Mouse (Mus musculus): ENCODE results near the gene Nudcd3. TPM values are rescaled to one million over a fixed set of nuclear protein-coding genes. Genes with fewer than 3 reads are reported as not detected.

The Nudcd3 gene
- 100 to 1,000 TPM; 114 to 118 TPM for total RNA-seq (2021)
- long read RNA-seq, transcript Nudcd3-201 (6 exons, 3,927 nt), result major isoform, 54 of 86 reads
- long read RNA-seq, partial matches to known transcripts, result 20 of 86 reads
- long read RNA-seq, other reads (novel, unspliced or antisense), result 11 of 86 reads

DNA sequence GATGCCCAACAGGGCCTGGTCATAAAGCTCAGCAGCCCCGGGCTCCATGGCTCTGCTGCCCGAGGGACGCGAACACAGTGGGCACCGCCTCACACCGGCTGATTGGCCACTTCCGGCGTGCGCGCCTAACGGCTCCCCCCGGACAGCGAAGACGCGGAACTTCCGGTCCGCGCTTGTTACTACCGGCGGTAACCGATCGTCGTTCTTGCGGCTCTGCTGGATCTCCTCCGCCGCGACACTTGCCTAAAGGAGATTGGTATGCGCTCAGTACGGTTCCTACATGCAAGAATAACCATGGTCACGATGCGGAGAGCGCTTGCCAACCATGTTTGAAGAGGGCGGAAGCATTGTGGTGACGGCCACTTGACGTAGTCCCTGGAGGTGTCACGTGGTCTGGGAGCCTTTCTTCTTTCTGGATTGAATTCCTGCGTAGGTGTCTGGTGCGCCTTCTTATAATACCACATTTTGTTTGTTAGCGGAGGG is at the start of gene Nudcd3:
Nudcd3 (minus strand) TSS at position 329 of the 483 bp plus-strand sequence.
- peak; percentile 87 to 92 for DNase-seq (ENCODE audit: low spot score in 2 of 2)

DNA sequence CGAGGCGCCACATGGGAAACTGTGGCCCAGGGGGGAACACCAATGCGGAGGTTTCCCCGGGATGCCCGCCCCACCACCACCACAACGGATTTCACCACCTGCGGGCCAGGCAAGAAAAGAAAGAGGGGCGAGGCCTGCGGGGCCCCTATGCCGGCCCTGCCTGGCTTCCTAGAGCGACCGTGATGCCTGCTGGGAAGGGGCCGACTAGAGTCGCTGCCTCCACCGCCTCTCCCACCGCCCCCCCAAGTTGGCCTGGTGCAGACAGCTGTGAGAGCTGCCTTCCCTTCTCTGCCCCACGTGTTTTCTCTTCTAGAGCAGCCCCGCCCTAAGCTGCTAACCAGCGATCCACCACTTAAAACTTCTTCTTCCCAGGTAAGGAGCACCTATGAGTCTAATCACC is 44.5 kb upstream of the Nudcd3 start:
- no peak for DNase-seq (ENCODE audit: low spot score in 2 of 2)

DNA sequence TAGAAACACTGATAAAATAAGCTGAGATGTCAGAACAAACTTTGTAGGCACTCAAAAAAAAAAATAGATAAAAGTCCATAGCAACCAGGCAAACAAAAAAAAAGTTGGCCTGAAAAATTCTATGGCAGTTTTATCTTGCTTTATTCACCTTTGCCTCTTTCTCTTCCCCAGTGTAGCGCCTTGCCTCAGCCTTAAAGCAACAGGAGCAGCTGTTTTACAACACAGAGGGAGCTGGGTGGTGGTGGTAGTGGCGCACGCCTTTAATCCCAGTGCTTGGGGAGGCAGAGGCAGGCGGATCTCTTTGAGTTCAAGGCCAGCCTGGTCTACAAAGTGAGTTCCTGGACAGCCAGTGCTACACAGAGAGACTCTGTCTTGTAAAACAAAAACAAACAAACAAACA is 32.8 kb upstream of the Nudcd3 start:
- no peak for DNase-seq (ENCODE audit: low spot score in 2 of 2)

DNA sequence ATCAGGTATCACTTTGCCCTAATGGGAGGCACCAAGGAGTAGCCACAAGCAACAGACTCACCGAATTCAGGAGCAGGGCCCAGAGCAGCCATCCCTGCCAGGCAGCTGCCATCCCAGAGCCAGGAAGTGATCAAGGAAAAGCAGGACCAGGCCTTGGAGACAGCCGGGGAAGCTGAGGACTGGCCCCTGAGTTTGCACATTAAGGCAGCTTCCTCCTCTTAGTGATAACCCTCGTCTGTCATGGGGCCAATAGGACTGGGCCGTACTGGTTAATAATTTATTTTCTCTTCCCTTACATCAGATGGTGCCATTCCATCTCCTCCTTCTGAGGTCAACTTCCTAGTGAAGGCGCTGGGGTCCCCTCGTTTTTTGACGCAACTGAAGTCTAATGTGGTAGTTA is 29.8 kb upstream of the Nudcd3 start, which contains the start of gene Npc1l1:
Npc1l1 (minus strand) TSS at position 132 of the 400 bp plus-strand sequence.
- no peak for DNase-seq (ENCODE audit: low spot score in 2 of 2)

DNA sequence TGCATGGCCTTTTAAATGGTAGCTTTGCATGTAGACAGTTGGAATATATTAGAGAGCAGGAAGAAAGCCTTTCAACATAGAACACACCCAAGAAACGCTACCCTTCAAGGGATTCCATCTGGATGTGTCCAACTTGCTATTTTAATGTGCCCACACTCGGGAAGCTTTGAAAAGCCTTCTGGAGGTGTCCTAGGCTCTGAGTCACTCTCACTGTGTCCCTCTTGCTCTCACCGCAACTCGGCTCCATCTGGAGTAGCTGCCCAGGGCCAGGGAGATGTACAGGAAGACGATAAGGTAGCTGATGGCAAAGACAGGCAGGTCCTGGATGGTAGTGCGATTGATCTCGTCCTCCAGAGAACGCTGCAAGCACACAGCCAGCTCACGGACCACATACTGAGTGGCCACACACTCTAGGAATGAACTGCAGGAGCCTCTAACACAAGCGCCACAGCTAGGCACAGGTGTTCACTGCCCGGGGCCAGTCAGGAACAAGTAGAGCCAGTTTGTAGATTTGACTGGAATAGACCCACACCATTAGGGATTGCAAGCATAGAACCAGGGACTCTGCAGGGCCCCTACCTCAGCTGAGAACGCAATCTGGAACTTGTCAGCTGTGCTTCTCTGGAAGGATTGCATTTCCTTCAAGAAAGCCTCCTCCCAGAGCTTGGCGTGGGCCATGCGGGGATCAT is 24.5 kb upstream of the Nudcd3 start:
- no peak for DNase-seq (ENCODE audit: low spot score in 2 of 2)

DNA sequence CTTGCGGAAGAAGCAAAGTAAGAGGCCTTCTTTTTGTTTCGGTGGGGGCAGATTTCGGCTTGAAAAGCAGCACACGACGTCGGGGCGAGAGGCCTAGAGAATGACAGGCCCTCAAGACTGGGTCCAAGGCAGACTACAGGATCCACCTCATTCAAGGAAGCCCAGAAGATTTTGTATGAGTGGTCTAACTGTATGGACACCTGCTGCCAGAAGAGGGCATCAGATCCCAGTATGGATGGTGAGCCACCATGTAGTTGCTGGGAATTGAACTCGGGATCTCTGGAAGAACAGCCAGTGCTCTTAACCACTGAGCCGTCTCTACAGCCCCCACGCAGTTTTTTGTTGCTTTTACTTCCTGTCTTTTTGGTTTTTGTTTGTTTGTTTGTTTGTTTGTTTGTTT is 22.0 kb upstream of the Nudcd3 start:
- DNase-seq (ENCODE audit: low spot score in 2 of 2), result no peak

DNA sequence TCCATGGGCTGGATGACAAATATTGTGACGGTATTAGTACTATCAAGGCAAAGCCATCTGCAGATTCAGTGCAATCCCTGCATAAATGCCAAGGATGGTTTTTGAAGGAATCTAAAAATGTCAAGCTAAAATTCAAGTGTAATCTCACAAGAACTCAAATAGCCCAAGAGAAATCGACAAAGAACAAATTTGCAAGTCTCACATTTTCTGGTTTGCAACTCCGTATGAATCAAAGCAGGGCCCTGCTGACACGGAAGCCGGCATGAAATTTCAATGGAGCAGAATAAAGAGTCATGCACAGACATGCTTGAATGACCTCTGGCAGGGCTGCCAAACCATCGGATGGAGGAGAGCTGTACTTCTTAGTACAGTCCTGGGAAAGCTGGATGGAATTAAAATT is 19.8 kb upstream of the Nudcd3 start:
- no peak for DNase-seq (ENCODE audit: low spot score in 2 of 2)

DNA sequence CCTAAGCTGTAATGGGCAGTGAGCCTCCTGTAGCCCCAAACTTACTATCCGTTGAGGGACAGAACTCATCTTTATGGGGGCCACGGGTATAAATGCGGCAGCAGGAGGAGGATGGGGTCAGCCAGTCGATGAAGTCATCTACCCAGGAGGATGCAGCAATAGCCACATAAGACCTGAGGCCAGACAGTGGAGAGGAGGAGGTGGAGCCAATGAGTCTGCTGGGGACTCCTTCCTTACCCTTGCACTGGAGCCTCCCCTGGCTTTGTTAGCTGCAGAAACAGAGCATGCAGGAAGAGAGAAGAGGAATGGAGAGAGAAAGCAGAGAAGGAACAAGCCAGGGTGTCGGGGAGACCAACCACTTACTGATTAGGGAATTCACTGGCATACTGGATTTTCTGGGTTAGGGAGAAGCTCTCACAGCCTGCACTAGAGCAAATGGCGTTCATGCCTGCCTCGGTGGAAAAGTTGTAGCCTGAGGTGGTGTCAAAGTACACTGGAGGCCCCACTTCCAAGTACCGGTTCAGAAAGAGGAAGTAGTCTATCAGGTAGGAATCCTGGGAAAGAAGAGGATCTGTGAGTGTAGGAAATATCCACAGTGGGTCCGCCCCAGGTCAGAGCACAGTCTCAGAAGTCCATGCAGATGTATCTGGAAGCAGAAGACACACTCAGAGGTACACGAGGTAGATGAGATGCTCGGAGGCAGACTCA is 18.1 kb upstream of the Nudcd3 start:
- no peak for DNase-seq (ENCODE audit: low spot score in 2 of 2)

DNA sequence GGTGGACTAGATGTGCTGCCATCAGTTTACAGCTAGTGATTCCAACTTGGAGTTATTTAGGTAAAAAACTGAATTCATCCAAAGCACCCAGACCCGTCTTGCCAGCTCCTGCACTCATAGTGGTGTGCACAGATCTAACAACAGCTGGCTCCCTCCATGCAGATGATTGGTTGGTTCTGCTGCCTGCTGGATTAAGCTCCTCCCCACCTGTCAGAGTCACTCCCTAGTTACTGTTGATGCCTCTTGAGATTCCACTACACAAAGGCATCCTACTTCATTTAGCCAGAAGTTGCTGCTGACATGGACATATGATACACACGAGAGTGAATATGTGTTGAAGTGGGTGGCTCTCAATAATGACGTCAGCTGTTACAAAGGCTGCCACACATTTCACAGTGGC is 16.6 kb upstream of the Nudcd3 start:
- no peak for DNase-seq (ENCODE audit: low spot score in 2 of 2)

DNA sequence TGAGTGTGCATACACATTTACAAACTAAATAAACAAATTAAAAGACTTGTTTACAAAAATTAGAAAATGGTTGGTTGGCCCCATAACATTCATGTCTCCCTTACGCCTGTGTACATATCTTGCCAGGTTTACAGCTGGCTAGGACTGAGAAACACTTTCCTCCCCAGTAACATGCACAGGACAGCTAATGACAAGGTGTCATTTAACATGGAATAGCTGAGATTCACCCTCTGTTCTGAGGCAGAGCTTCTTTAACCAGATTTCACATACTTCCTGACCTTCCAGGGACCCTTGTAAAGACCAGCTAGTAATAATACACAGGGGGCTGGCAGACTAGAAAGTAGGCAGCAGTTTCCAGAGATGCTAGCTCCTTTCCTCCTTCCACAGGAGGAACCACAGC is 7.9 kb upstream of the Nudcd3 start:
- DNase-seq (ENCODE audit: low spot score in 2 of 2), result no peak

DNA sequence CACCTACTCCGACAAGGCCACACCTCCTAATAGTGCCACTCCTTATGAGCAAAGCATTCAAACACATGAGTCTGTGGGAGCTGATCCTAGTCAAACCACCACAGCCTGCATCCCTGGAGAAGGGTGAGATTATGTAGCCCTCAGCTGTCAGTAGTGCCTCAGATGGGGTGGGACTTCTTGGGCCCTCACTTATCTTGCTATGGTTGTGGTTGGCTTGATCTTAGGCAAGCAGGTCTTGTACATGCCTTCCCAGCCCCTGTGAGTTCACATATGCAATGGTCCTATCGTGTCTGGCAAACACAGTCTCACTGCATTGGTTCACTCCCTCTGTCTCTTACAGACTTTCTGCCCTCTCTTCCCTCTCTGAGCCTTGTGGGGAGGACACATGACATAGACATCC is 6.9 kb upstream of the Nudcd3 start:
- no peak for DNase-seq (ENCODE audit: low spot score in 2 of 2)

DNA sequence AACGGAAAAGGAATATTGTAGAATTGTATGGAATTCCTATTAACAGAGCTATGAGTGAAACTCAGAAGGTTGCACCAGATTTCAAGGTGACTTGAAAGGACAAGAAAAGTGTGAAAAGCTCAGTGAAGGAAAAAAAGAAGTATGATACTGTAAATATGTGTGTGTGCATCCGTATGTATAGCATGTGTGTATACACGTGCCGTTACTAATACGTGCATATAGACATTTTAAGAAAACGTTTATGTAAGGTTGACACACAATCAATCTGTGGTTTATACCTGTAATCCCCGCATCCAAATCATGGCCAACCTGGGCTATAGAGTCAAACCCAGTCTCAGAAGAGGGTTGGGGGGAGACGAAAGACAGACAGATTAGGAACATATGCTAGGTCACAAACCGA is 355 bp upstream of the Nudcd3 start:
- DNase-seq (ENCODE audit: low spot score in 2 of 2), result no peak

DNA sequence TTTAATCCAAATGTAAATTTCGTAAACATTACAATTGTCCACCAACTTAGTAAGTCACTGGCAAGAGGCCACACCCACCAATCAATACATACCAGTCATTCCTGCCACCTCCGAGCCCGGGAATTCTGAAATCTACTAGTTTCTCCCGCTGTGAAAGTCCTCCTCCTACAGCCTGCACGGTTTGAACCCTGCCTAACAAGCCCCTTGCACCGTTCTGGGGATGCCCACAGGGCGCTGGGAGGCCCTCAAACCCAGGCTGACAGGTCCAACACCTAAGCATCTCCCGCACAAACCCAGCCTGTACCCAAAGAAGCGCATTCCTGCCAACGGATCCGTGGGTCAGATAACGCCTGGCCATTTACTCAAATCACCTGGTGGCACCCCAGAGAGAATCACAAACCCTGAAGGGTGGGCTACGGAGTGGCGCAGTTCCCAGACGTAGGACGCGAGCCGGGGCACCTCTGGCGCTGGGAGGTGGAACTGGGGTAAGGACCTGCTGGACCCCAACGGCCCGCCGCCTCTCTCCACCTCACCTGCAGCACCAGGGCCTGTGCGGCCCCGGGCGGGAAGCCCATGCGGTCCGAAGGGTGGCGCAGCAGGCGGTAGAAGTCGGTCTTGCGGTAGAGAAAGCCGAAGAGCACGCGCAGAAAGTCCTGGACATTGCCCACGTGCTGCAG is 667 bp downstream of the Nudcd3 start, which contains the start of gene A730071L15Rik:
A730071L15Rik (plus strand) TSS at position 620 of the 677 bp plus-strand sequence.
- DNase-seq (ENCODE audit: low spot score in 2 of 2), result no peak

DNA sequence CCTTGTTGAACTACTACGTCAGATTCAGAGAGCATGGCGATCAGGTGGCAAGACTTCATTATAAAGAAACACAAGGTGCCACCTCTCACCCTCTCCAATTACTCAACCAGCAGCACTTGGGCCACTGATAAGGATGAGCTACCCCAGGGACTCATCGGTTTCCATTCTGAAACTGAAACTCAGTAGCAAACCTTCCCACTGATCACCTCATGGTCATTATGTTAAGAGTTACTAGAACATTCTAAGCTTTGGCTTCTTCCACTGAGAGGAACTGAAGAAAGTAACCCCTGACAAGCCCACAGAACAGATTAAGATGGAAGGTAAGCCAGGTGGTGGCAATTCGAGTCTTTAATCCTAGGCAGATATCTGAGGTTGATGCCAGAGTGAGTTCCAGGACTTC is 1.8 kb downstream of the Nudcd3 start:
- DNase-seq (ENCODE audit: low spot score in 2 of 2), result no peak

DNA sequence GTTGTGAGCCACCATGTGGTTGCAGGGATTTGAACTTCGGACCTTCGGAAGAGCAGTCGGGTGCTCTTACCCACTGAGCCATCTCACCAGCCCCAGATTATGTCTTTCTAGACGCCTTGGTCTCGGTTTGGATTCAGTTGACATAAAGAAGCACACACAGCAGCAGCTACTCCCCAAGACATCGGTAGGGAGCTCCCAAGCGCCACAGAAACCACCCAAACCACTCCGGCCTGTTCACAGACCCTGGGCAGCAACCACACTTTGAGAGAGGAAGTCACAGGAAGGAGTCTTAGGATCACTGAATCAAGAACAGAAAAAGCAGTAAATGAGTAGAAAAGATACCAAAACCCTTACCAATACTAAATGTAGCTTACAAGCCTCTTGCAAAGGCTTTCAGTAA is 3.4 kb downstream of the Nudcd3 start:
- no peak for DNase-seq (ENCODE audit: low spot score in 2 of 2)

DNA sequence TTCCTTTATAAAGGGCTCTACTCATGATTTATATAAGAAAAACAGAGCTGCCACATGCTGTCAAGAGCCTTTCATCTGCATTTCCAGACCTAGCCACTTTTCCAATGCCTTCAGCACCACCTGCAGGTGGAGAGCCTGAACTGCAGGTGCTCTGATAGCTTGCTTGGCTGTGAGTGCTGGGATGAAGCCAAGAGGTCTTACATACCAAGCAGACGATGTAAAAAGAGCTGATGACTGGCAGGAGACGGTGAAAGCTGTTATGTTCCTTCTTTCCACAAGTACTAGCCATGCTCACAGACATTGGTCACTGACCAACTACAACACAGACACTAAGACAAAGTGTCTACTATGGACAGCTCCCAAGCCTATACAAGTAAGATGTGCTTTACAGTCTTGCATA is 12.3 kb downstream of the Nudcd3 start:
- DNase-seq (ENCODE audit: low spot score in 2 of 2), result peak; percentile 96 to 97

DNA sequence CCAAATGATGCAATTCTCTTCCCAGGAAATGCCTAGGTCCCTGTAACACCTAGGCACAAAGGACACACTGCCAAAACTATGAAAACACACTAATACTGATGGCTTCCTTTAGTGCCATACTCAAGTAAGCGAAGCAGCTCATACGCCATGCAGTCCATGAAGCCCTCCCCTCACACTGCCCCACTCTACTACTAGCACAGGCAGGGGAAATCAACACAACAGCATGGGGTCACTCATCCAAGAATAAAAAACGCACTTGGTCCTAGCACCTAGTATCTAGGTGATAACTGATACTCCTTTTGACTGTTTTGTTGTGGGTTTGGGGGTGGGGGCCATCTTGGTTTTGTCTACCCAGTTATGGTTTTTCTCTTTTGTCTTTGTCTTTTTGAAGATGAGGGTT is 12.8 kb downstream of the Nudcd3 start:
- DNase-seq (ENCODE audit: low spot score in 2 of 2), result no peak

DNA sequence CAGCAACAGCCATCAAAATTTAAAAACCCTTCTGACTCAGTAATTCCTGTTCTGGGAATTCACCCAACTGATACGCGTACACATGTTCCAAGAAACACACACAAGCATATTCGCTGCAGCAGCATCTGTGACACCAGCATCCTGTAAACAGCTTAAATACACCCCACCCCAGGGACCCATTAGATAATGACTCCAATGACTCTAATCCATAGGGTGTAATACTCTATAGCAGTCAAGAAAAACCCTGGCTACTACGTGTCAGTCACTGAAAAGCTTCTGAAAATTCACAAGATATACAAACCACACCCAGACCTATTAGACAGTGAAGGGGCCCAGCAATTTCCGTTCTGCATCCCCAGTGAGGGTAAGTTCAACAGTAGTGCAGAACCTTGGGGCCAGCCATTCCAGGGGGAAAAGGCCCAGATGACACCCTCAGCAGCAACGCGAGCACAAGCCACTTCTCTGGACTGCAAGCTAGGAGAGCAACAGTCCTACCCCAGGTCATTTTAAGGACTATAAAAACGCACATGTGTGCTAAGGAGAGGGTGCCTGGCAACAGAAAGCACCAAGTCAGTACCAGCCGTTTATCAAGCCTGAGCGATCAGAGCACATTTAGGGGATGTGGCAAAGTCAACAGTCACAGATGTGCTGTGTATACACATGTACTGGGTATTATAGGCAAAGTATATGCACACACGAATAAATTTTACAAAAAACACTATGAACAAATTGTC is 15.8 kb downstream of the Nudcd3 start:
- DNase-seq (ENCODE audit: low spot score in 2 of 2), result no peak

DNA sequence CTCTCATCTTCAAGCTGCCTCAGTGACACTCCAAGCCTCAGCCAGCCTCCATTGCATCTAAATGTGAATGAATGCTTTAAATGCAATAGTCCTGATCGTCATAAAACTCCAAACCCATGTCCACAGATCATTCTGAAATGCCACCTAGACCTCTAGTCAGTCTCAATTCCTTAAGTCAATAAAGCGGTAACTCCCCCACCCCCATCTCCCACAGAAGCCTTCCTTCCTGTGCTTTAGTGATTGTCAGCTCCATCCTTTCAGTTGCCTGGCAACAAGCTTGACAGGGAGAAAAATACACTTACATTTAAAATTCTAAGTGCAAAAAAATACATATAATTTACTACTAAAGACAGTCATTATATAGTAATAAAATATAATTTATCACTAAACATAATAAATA is 17.0 kb downstream of the Nudcd3 start:
- DNase-seq (ENCODE audit: low spot score in 2 of 2), result no peak

DNA sequence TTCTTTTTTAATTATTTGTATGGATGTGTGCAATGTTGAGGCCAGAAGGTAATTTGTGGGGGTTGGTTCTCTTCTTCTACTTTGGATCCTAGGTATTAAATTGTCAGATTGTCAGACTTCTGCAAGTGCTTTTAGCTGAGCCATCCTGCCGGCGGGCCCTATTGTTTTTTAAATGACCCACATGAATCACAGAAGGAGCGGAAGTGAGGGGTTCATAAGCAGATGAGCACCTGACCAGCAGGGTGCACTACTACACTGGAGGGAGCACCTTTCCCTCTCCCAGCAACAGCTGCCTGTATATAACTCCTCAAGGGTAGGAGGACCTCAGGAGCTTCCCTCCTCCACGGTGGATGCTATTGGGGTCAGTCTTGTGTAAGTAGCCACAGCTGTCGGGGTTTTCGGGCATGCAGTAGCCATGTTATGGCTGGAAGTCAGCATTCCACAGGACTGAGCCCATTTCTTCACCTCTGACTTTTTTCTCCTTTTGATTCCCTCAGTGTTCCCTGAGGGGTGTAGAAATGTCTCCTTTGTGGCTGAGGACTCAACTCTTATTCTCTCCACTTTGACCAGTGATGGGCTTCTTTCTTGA is 19.3 kb downstream of the Nudcd3 start:
- no peak for DNase-seq (ENCODE audit: low spot score in 2 of 2)

DNA sequence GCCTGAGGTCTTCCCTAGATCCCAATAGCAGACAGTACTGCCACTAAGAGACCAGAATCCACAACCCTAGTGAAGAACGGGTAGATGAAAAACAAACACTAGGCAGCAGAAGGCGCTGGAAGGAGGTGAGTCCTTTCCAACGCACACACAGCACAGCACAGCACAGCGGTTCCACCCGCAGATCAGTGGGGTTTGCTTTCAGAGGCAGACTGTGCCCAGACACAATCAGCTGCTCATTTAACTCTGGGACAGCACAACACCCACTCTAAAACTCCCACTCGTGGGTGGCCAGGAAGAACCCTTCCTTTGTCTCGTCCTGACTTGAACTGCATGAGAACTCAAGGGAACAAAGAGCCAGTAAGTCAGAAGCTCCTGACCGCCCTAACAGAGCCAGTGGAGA is 21.0 kb downstream of the Nudcd3 start:
- peak in 1 of 2 experiments; percentile 25 for DNase-seq (ENCODE audit: low spot score in 2 of 2)

Data from layer of hippocampus, postnatal 10 days (tissue).